Mouse (Mus musculus) frontal cortex, adult 2 months (tissue): ENCODE results near the gene Guca2b. TPM values are rescaled to one million over a fixed set of nuclear protein-coding genes. Genes with fewer than 3 reads are reported as not detected.
A peak's percentile ranks its signal among the peaks of the same experiment; 100 is the strongest.

Experiments
- DNase-seq, 2 experiments: peaks; one replicate each; pipeline ENCODE4 v3.0.0; 2022; ENCODE audit warnings: low spot score in 1 of 2; ENCODE audit errors: extremely low spot score in 1 of 2
- polyA plus RNA-seq: library from polyadenylated mRNA; depleted of rRNA; stranded (reverse); fragments of >200 nt; gene quantifications from 2 replicates; pipeline ENCODE4 v1.2.3, GENCODE M21; 2012; rRNA removed

The Guca2b gene
- polyA plus RNA-seq: 0.88 and 2.4 TPM in 2 replicates

DNA sequence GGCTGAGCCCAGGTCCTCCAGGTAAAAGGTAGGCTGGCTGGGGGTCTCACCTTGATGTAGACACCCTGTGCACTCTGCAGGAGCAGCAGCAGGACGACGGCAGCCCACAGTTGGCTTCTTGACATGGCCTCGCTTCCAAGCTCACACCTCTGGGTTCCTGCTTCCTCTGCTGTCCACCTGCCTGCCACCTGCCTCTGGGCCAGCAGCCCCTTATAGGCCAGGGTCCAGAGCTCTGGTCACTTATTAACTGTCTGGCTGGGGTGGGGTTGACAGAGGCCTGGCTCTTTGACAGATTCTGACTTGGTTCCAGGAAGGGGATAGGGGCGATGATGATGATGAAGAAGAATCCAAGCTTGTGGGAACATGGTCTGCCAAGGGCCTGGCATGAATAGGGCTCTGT, at the start of gene Guca2b:
Gene Guca2b, minus strand, starts transcription at position 224 of the 400 bp plus-strand sequence.
- no peak for DNase-seq

DNA sequence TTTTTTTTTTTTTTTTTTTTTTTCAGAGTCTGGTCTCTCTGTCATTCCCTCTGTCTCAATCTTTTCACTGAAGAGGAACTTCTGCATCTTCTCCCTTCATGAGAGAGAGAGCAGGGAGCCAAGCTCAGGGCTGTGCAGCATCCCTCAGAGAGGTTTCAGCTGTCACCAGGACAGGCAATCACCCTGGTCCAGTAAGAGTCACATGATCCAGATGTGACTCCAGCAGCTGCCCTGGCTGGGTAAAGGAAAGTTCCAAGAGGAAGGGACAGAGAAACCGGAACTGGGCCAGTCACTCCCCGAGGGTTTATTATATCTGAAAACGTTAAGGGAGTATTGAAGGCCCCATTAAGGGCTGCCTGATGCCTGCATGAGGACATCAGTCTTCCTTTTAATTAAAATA, 49.0 kb upstream of the Guca2b start:
- no peak for DNase-seq

DNA sequence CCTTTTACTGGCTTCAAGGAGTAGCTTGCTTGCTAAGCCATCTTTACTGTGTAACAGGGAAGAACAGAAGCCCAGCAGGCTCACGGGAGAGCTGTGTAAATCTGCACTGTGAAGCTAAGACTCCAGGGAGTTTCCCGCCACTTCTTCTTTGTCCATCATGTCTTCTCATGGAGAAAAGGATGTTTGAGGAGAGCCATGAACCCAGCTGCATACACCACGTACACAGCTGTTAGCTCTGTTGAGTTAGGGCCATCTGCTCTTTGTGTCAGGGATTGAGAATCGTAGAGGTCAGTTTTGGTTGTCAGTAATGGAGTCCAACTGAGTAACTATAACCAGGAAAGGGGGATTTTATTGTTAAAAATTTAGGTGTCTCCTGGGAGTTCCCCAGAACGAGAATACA, 48.6 kb upstream of the Guca2b start:
- DNase-seq: no peak

DNA sequence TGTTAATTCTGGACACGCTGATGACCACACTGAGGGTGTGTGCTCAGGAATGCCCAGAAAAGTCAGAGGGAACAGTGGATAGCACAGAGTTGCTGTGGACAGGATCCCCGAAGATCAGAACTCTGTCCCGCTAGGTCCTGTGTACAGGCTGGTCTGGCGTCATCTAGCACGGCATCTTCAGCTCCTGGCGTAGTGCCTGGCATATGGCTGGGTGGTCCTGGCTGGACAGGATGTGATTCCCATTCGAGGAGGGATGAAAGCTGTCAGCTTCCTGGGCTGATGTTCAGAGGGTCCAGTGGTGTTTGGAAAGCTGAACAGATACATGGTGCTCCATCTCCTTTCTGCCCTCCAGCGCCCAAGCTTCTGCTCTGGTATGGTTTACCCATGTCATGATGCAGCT, 45.2 kb upstream of the Guca2b start:
- no peak for DNase-seq

DNA sequence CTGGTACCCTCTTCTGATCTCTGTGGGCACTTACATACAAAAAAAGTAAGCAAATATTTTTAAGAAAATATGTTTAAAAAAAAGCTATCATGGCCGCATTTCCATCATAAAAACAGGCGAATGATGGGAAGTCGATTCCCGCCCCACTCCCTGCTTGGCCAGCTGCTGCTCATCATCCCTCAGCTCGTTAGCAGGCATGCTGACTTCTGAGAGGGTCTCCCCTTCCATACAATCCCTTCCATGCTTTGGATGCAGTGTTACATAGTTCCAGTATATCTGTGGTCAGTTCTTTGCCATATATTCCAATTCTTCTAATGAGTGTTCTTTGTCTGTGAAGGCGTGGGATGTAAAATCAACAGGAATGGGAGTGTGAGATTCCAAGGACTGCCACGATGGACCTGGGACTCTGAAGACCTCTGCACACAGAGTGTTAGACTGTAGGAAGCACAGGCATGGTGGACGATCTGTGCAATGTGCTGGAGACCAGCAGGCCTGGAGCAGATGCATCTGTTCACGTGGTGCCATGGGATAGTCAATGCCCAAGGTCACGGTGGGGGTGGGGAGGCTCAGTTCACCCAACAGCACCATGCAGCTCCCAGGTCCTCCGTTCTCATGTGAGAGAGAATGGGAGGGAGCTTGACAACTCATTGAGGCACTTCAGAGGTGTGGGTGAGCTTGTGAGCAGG, 42.7 kb upstream of the Guca2b start:
- DNase-seq: no peak

DNA sequence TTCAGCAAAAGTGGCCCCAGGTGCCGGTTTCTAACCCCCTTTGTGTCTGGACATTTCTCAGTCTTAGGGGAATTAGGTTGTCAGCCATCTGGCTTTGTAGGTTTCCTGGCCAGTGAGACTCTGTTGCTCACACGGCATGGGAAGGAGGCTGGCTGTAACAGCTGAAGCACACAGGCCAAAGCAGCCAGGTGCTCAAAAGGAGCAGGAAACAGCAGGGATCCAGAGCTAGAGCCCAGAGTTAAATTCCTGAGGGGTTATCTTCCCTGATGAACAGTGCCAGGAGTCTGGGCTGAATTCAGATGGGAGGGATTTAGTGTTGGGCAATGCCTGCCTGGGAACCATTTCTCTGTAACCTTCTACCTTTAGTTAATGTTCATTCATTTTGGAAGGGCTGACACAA, 39.6 kb upstream of the Guca2b start:
- DNase-seq: no peak

DNA sequence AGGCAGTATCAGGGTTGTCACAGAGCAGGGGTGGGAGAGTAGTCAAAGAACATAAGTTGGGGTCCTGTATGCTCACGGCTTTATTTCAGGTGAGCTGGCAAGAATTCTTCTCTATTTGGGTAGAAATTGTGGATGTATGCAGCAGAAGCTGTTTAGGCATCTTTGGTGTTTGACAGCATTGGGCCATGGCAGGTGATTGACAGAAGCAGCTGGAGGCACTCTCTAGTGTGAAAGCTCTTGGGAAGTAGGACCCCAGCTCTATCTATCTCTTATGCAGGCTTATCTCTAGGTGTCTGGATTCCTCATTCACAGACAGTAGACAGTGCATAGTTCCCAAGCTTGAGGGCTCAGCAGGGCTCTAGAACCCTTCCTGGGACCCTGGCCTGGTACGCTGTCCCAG, 27.0 kb upstream of the Guca2b start:
- DNase-seq: no peak

DNA sequence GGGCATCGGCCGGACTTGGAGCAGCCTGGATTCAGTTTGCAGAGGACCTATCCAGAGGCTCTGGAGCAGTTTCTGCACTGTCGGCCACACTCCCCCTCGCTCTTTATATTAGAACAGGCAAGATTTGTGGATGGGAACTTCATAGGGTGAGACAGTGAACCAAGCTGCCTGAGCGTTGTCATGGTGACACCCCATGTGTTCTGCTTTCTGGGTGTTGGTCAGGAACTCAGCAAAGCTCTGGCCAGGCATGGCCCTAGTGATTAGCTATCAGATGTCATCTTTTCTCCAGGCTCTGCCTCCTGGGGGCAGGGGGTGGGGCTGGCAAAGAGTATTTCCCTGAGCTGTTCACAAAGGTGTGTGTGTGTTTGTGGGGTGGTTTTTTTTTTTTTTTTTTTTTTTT, 23.8 kb upstream of the Guca2b start:
- no peak for DNase-seq

DNA sequence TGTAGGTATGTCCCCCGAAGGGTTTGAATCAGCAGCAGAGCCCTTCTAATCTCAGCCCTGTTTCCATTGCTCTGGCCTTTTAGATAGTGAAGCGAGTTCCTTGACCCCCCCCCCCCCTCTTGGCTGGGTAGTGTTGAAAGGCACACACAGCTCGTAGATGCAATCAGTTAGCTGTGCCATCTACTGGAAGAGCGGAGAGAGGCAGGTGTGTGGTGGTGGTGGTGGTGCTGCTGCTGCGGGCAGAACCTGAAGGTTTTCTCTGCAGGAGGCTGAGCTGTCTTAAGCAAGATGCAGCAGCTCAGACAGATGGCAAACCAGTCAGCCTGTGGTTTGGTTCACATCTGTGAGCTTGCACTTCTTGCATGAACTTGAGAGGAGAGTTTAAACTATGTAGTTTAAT, 13.9 kb upstream of the Guca2b start:
- DNase-seq: peak in 1 of 2 experiments; percentile 47

DNA sequence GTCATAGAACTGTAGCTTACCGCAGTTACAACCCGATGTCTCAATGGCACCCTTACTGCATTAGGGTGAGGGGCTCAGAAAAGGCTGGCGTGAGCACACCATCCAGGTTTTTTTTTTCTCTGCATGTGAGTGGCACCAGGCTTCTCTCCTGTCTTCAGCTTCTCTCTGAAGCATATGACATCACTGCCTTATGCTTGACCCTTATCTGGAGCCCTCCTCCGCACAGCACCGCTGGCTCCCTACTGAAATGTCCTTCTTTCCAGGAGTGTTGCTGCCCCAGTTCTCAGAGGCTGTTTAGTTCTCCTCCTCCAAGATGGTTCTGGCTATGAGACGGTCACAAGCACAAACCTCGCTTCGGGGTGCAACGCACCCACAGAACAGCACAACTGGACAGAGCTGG, 12.4 kb upstream of the Guca2b start:
- no peak for DNase-seq

DNA sequence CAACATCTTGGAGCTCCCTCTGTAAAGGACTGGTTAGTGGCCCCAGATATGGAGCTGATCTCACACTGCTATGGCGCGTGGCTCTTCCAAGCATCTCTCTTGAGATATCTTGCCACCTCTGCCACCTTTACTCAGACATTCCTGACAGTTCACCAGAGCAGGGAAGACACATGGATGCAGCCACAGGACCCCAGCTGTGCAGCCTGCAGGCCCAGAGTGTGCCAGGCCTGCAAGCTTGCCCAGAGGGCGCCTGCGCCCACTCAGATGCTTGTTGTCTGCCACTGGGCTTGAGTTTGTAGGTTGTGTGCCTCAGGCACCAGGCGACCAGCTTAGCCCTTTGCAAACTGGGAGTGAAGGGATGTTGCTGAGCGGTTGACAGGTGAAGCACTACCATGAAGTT, 12.0 kb upstream of the Guca2b start:
- no peak for DNase-seq

DNA sequence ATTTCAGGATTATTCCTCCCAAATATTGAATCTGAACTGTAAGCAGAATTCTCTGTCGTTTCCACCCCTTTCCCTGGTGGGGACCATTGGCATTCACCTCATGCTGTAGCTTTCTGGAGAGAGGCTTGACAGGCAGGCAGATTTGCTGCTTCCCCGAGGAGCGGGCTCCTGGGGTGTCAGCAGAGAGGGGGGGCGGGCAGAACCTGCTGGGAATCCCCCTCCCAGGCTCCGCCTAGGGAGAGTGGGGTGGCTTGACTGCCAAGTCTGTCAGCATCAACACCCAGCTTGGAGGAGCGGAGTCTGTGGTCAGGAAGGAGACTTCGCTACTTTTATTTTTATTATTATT, 11.4 kb upstream of the Guca2b start:
- no peak for DNase-seq

DNA sequence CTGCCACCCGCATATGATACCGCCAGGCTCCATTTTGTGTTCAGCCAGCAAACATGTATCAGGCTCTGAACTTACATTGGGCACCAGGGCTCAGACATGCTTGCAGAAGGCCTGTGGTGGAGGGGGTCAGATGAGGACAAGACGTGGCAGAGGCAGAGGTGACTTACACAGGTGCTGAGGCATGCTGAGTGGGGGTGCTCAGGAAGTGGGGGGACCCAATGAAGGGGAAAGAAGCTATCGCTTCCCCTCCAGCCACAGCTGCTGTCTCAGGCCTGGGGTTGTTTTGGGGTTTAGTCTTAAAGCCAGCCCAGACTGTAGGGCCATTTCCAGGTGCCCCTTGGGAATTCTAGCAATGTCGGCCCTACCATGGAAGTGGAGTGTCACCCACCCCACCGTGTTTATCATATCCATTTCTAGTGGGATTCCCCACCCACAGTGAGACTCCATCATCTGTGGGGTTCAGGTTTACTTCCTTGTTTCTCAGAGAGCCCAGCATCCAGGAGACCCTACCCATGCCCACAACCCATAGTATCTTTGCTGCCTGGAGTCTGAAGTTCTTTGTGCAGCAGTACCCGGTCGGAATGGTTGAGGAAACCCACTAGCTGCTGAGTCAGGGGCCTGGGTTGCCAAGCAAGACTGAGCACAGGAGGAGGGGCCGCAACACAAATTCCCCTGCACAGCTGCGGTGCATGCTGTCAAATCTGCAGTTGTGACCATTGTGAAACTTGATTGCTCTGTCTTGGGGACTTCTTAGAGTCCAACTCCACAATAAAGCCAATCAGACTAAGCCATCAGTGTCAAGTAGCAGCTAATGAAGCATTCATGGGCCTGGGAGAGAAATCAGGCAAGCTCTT, 10.8 kb upstream of the Guca2b start:
- DNase-seq: peak in 1 of 2 experiments; percentile 32

DNA sequence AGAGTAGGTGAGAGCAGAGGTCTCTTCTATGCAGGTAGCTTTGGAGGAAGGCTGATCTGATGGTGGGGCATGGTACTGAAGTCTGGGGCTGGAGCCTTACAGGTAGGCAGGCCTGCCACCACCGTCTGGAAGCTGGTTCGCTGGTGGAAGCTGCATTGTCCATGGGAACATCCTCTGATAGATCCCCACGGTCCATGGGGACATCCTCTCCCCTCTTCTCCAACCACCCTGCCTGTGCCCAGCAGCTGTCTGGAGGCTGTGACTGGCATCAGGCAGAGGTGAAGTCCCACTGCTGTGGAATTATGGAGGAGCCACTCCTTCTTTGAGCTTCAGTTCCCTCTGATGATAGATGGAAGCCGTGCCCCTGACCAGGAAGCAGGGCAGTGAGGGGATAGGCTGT, 9.8 kb upstream of the Guca2b start:
- DNase-seq: no peak

DNA sequence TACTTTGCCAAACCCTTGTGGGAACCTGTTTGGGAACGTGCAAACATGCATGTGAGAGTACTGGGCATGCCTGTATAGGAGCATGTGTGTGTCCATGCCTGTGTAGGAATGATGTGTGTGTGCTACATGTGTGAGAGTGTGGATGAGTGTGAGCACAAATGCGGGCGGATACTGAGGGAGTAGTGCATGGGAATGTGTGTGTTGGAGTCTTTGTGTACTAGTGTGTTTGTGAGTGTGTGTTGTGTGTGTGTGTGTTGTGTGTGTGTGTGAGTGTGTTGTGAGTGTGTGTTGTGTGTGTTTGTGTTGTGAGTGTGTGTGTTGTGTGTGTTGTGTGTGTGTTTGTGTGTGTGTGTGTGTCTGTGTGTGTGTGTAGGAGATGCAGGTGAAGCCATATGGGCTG, 9.4 kb upstream of the Guca2b start:
- no peak for DNase-seq

DNA sequence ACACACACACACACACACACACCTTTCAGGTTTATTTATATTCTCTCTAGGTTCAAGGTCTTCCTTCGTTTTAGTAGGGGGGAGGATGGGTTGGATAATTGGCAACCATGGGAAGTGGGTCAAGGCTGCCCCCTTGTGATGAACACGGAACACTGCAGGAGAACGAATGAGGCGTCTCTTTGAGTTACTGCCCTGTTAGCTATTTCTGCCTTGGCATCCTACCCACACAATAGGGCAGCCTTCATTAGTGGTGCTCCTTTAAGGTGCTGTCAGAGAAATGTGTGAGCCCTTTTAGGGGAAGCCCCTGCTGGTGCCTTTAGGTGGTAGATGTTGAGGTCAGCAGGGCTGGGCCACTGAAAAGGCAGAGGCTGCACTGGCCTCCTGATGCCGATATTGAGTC, 8.7 kb upstream of the Guca2b start:
- DNase-seq: peak in 1 of 2 experiments; percentile 61

DNA sequence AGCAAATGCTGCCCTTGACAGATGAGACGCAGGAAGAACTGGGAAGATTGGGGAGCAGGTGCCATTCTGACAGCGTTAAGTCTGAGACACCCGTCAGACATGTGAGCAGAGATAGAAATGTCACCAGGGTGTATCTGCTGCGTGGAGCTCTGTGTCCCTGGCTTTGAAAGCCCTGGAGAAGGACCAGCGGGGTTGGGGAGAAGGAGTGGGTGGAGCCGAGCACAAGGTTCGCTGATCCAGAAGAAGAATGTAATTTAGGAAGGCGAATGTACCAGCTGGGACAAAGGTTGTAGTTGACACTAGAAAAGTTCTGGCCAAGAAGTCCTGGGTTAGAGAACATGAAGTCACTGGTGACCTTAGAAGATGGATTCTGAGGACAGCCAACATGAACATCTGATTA, 7.4 kb upstream of the Guca2b start:
- no peak for DNase-seq

DNA sequence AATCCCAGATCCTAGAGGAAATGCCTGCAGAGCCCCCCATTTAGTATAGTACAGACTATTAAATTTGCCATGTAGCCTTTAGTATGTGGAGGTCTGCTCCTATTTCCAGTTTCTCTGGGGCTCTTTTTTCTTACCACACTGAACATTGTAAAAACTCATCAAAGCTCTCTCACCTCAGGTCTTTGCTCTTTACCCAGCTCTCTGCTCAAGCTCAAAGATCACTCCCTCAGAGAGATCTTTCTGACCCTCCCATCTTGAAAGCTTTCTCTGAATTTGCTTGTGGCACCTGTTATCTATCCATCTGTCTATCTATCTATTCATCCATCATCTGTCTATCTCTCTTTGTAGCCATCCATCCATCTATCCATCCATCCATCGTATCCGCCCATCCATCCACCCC, 6.4 kb upstream of the Guca2b start:
- no peak for DNase-seq

DNA sequence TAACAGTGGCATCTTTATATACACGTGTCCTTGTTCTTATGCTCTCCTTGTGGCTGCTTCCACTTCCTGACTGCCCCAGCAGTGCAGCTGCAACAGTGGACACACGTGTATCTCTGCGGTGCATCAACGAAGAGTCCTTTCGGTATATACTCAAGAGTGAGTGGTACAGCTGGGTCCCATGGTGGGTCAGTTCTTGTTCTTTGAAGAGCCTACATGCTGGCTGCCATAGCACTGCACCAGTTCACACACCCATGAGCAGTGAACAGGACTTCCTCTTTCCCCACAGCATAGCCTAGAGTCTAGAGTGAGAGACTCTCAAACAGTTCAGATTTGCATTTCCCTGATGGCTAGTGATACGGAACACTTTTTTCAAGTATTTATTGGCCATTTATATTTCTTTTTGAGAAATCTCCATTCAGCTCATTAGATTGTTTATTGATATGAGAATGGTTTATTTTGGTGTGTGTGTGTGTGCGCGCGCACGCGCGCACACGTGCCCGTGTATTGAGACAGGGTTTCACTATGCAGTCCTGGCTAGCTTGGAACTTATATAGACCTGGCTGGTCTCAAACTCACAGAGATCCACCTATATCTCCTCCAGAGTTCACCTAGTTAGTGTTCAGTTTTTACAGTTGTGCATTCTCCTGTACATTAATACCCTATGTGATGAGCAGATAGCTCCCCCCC, 4.8 kb upstream of the Guca2b start:
- no peak for DNase-seq

DNA sequence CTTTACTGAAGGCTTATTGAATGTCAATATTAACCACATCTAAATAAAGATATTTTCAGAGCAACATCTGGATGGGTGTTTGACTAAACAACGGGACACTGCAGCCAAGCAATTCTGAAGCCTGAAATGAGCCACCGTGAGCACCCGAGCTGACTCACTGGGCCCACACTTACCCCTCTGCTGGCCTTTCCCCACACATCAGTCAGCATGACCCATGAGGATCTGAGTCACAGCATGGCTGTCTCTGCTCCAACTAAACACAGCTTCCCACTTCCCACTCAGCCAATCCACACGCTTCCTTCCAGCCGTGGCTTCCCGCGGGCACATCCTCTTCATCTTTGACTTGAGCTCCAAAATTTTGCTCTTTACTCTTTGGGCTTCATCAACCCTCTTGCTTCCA, 4.2 kb upstream of the Guca2b start:
- peak in 1 of 2 experiments; percentile 52 for DNase-seq

DNA sequence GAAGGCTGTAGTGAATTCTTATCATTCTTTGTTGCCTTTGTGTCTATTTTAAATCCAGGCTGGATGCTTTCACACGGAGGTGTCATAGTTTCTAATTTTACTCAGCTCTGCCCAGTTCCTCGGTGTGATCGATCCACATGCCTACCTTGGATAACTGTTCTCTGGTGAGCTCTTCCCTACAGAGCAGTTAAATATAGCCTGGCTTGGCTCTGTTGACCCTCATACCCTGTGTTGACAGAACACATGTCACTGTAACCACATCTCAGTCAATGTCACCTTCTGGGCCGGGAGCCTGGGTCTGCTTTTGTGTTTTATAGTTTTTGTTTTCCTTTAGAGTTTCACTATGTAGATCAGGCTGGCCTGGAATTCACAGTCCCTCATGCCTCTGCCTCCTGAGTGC, 3.4 kb upstream of the Guca2b start:
- no peak for DNase-seq

DNA sequence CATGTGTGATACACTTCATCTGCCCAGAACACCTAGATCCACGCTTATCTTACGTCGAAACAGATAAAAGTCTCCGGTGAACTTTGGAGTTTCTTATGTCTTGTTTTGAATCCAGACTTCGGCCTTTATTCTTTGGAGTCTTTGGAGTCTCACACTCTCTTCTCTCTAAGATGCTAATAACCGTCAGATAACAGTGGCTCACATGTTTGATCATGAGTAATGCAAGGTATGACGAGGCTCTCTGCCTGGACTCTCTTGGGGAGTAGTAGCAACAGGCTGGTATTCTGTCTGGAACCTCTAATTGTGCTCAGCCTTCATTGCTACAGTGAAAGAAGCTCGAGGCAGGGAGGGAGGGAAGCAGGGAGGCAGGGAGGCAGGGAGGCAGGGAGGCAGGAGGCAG, 1.3 kb upstream of the Guca2b start:
- DNase-seq: no peak
